Mouse (Mus musculus) spleen, adult 2 months (tissue): ENCODE measurements around the gene E130114P18Rik. TPM values are rescaled to one million over a fixed set of nuclear protein-coding genes. Genes with fewer than 3 reads are reported as not detected.

Experiments
- DNase-seq, 2 experiments: peaks; one replicate each; pipeline versions ENCODE4 v3.0.0 to v3.0.0-alpha.2; 2012 to 2021; ENCODE audit warnings: low spot score in 2 of 2, low read depth in 1 of 2
- H3K27ac ChIP-seq: fragments of 200-500 bp; 2 replicates; pipeline ENCODE4 v1.5.1; 2012; ENCODE audit warnings: low read length, inconsistent platforms; ENCODE audit not compliant: insufficient read depth
- H3K27me3 ChIP-seq: fragments of 200-500 bp; 2 replicates; pipeline ENCODE4 v1.6.1; 2012; ENCODE audit warnings: mild to moderate bottlenecking, moderate library complexity, low read length, inconsistent platforms; ENCODE audit not compliant: control insufficient read depth, insufficient read depth
- H3K36me3 ChIP-seq: fragments of 200-500 bp; 2 replicates; pipeline ENCODE4 v1.6.1; 2012; ENCODE audit warnings: mild to moderate bottlenecking, low read length, inconsistent platforms; ENCODE audit not compliant: control insufficient read depth, insufficient read depth
- H3K4me1 ChIP-seq: fragments of 200-500 bp; 2 replicates; pipeline ENCODE4 v1.6.1; 2011; ENCODE audit warnings: inconsistent platforms; ENCODE audit not compliant: control insufficient read depth, insufficient read depth, insufficient read length
- H3K4me3 ChIP-seq: fragments of 200-500 bp; 2 replicates; pipeline ENCODE4 v1.5.1; 2011; ENCODE audit warnings: mild to moderate bottlenecking, inconsistent platforms; ENCODE audit not compliant: insufficient read depth, insufficient read length; ENCODE audit errors: extremely low read depth
- CTCF ChIP-seq: fragments of 200-500 bp; IDR thresholded peaks from 2 replicates; pipeline ENCODE4 v1.5.1; 2011; ENCODE audit warnings: mild to moderate bottlenecking, inconsistent platforms; ENCODE audit not compliant: insufficient read depth, insufficient read length, insufficient replicate concordance; ENCODE audit errors: extremely low read depth
- POLR2A ChIP-seq: fragments of 200-500 bp; IDR thresholded peaks from 2 replicates; pipeline ENCODE4 v1.6.1; 2011; ENCODE audit warnings: low read depth, low read length, inconsistent platforms
- WGBS: fragments of 180-500 bp; shearing (Covaris S2); methylation state at CpG from one replicate; pipeline ENCODE4 v1.1.7; 2018; 5-methylcytosine and 5-hydroxymethylcytosine counted together
- polyA plus RNA-seq: library from polyadenylated mRNA; depleted of rRNA; stranded (reverse); fragments of >200 nt; gene quantifications from 2 replicates; pipeline ENCODE4 v1.2.3, GENCODE M21; 2012

The E130114P18Rik gene
- polyA plus RNA-seq, 1 experiment = not detected

DNA sequence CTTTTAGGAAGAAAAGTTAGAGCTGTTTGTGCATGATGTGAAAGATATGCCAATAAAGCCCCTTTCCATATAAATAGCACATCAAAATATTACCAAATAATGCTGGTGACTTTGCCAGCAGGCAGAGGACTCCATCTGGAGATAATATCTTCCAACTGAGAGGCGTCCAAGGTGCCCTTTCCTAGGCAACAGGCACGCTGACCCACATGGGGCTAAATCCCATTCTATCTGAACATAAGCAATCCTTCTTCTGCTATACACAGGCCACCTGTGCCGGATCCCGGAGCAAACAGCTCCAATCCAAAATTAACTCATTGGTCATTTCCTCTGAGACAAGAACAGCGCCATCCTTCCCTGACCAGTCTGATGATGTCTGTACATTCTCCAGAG is 128.3 kb downstream of the E130114P18Rik start:
- no peaks in the 10 kb centered on the region for H3K4me1 ChIP-seq
- no peaks in the 10 kb centered on the region for H3K27me3 ChIP-seq
- TF ChIP-seq CTCF (no peak), POLR2A (no peak)
- no peak overlapping the region for H3K27ac ChIP-seq
- H3K36me3 ChIP-seq = no peaks in the 10 kb centered on the region
- DNase-seq = no peak
- H3K4me3 ChIP-seq = no peak overlapping the region
- 89% methylated on average over 5 of the region's 5 CpGs for WGBS

DNA sequence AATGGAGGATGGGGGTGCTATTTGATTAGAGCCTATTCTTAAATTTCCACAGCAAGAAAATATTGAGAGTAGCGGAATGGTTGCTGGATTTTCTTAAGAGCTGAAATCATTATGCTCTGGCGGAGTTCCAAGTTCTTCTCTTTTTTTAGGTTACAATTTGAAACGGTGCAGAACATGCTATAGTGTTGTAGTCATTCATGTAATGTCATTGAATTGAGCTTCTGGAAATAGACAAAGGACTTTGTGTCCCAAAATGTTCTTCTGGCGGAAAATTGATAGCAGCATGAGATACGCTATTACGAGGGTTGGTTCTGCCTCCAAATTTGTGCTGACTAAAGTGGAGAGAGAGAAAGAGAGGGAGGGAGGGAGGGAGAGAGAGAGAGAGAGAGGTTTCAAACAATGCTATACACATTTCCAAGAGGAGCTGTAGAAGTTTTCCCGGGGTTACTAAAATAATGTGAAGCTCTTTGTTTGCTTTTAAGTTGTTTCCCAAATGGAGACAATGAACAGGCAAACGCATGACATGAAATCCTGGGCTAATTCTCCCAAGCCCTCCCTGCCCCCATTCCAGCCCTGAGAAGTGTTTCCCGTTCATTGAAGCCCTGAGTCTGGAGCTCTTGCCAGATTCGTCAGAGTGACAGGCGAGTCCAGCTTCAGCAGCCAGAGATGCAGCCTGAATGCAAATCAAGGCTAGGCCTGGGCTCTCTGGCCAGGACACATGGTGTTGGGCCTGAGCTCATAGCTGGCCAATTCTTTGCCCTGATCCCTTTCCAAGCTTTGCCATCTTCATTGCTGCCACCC is 128.9 kb downstream of the E130114P18Rik start:
- no peak overlapping the region for H3K27ac ChIP-seq
- 74% methylated on average over 11 of the region's 11 CpGs for WGBS
- no peaks in the 10 kb centered on the region for H3K36me3 ChIP-seq
- H3K4me1 ChIP-seq = no peaks in the 10 kb centered on the region
- H3K27me3 ChIP-seq = no peaks in the 10 kb centered on the region
- H3K4me3 ChIP-seq = no peak overlapping the region
- no peak for DNase-seq
- TF ChIP-seq CTCF = no peak
- no peak for TF ChIP-seq POLR2A

- TF ChIP-seq CTCF = no peak
- TF ChIP-seq POLR2A = no peak
Measured at GRCm38 (mm10) chr4:97648436-97648707, 129.5 kb downstream of the E130114P18Rik start.

DNA sequence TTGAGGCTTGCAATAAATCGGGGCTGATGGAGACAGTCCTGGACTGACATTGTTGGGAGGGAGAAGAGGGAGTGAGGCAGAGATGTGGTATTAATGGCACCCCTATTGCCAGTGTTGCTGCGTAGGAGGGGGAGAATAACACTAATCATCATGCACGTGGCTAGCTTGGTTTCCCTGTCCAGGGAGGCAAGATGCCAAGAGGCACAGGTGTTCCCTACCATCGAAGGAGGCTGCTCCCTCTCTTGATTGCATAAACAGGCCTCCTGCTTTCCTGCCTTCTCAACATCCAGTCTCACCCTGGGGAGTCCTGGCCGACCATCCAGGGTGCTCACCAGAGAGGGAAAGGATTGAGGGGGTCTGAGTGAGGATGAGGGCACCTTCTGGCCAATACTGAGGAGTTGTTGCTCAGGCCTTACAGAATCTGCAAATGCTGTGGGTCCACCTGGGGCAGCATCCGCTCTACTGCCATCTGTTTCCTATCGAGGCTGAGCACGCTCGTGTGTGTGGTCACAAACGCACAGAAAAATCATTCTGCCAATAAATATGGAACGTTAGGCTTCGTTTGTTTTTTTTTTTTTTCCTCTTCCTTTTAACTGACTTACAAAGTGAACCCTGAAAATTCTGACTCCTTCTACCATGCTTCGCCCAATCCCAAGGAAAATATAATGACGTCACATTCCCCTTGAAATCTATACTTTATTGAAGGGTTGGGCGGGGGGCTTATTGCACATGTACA is 130.0 kb downstream of the E130114P18Rik start:
- 12% methylated on average over 15 of the region's 15 CpGs for WGBS
- Histone ChIP-seq H3K4me1 (no peaks in the 10 kb centered on the region), H3K4me3 (no peak overlapping the region), H3K27ac (no peak overlapping the region), H3K36me3 (no peaks in the 10 kb centered on the region), H3K27me3 (no peaks in the 10 kb centered on the region)
- DNase-seq = no peak
- TF ChIP-seq POLR2A (no peak), CTCF (no peak)

More at GRCm38 (mm10) chr4:97648436-97648707, 129.5 kb downstream of the E130114P18Rik start:
- Histone ChIP-seq H3K36me3 (no peaks in the 10 kb centered on the region), H3K4me1 (no peaks in the 10 kb centered on the region), H3K4me3 (no peak overlapping the region), H3K27me3 (no peaks in the 10 kb centered on the region), H3K27ac (no peak overlapping the region)
- no peak for DNase-seq
- WGBS = 45% methylated on average over 2 of the region's 2 CpGs

GRCm38 (mm10) chr4:97647236-97647635 is 130.6 kb downstream of the E130114P18Rik start:
- Histone ChIP-seq H3K27ac (no peak overlapping the region), H3K4me3 (no peak overlapping the region), H3K4me1 (no peaks in the 10 kb centered on the region), H3K27me3 (no peaks in the 10 kb centered on the region), H3K36me3 (no peaks in the 10 kb centered on the region)
- no peak for TF ChIP-seq POLR2A
- no peak for TF ChIP-seq CTCF
- DNase-seq = no peak
- 67% methylated on average over 4 of the region's 4 CpGs for WGBS

DNA sequence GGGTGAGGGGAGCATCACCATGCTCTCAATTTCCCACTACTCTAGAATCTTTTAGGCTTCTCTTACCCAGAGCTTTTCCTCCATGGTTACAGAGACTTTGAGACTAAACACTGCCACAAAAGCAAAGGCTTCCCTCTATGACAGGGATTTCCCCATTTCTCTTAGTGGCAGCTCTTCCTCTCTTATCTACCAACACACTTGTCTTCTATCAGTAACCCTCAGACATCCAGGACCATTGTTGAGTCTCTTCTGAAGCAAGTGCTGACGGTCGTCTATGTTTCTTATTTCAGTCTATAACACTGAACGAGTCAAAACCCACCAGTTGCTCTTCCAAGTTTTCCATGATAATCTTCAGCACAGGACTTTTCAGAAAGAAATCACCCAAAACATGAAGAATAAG is 137.5 kb downstream of the E130114P18Rik start:
- no peak overlapping the region for H3K27ac ChIP-seq
- WGBS = 40% methylated on average over 3 of the region's 3 CpGs
- H3K4me1 ChIP-seq = no peaks in the 10 kb centered on the region
- DNase-seq = no peak
- no peaks in the 10 kb centered on the region for H3K36me3 ChIP-seq
- no peaks in the 10 kb centered on the region for H3K27me3 ChIP-seq
- no peak overlapping the region for H3K4me3 ChIP-seq
- TF ChIP-seq POLR2A (no peak), CTCF (no peak)

GRCm38 (mm10) chr4:97636569-97636968 is 141.3 kb downstream of the E130114P18Rik start:
- Histone ChIP-seq H3K36me3 (no peaks in the 10 kb centered on the region), H3K4me3 (no peak overlapping the region), H3K4me1 (no peaks in the 10 kb centered on the region), H3K27me3 (no peaks in the 10 kb centered on the region), H3K27ac (no peak overlapping the region)
- DNase-seq = no peak
- TF ChIP-seq CTCF (no peak), POLR2A (no peak)
- 93% methylated on average over 1 of the region's 1 CpGs for WGBS
